Mouse (Mus musculus) gastrocnemius, adult 8-10 months (tissue): ENCODE results near the gene St3gal3. TPM values are rescaled to one million over a fixed set of nuclear protein-coding genes. Genes with fewer than 3 reads are reported as not detected.

Source experiments
- DNase-seq, 2 experiments: peaks; one replicate each; pipeline ENCODE4 v3.0.0; 2022; ENCODE audit warnings: low spot score in 2 of 2
- total RNA-seq, 4 experiments: library from RNA; stranded (reverse); gene quantifications; 2 replicates each; pipeline ENCODE4 v1.2.4; 2022

St3gal3 gene
- total RNA-seq, 4 experiments from 2014 or later, result 76.0 to 83.1 (median 80.6) TPM

GRCm38 (mm10) chr4:118054615-118055014 is 80.1 kb downstream of the St3gal3 start:
- no peak for DNase-seq

GRCm38 (mm10) chr4:118053904-118054303 is 80.8 kb downstream of the St3gal3 start:
- DNase-seq, result no peak

- no peak for DNase-seq
Observed at GRCm38 (mm10) chr4:118049606-118050302, 85.0 kb downstream of the St3gal3 start.

GRCm38 (mm10) chr4:118044510-118044909 is 90.2 kb downstream of the St3gal3 start:
- DNase-seq, result no peak

- no peak for DNase-seq
Observed at GRCm38 (mm10) chr4:118043331-118044002, 91.2 kb downstream of the St3gal3 start.

GRCm38 (mm10) chr4:118042671-118043320 is 91.9 kb downstream of the St3gal3 start:
- no peak for DNase-seq

GRCm38 (mm10) chr4:118041145-118041544 is 93.6 kb downstream of the St3gal3 start:
- no peak for DNase-seq

- DNase-seq, result peak; percentile 21 to 54
Observed at GRCm38 (mm10) chr4:118040650-118041049, 94.1 kb downstream of the St3gal3 start.

- no peak for DNase-seq
Observed at GRCm38 (mm10) chr4:118039964-118040363, 94.8 kb downstream of the St3gal3 start.

GRCm38 (mm10) chr4:118038023-118038422 is 96.7 kb downstream of the St3gal3 start:
- DNase-seq, result no peak

- DNase-seq, result no peak
Observed at GRCm38 (mm10) chr4:118037406-118037805, 97.3 kb downstream of the St3gal3 start.

GRCm38 (mm10) chr4:118036531-118036930 is 98.2 kb downstream of the St3gal3 start:
- DNase-seq, result no peak

- DNase-seq, result no peak
Observed at GRCm38 (mm10) chr4:118035090-118035489, 99.6 kb downstream of the St3gal3 start.

- no peak for DNase-seq
Observed at GRCm38 (mm10) chr4:118033026-118033425, 101.7 kb downstream of the St3gal3 start.

GRCm38 (mm10) chr4:118031776-118032170 is 102.9 kb downstream of the St3gal3 start:
- DNase-seq, result no peak

- peak in 1 of 2 experiments; percentile 13 for DNase-seq
Observed at GRCm38 (mm10) chr4:118031132-118031775, 103.5 kb downstream of the St3gal3 start.

GRCm38 (mm10) chr4:118030330-118030729 is 104.4 kb downstream of the St3gal3 start:
- no peak for DNase-seq

GRCm38 (mm10) chr4:118029892-118030291 is 104.8 kb downstream of the St3gal3 start:
- no peak for DNase-seq

GRCm38 (mm10) chr4:118028994-118029393 is 105.7 kb downstream of the St3gal3 start:
- no peak for DNase-seq

- DNase-seq, result no peak
Observed at GRCm38 (mm10) chr4:118025931-118026330, 108.8 kb downstream of the St3gal3 start.

GRCm38 (mm10) chr4:118025381-118025780 is 109.3 kb downstream of the St3gal3 start:
- DNase-seq, result no peak

GRCm38 (mm10) chr4:118022811-118023210 is 111.9 kb downstream of the St3gal3 start:
- no peak for DNase-seq
